Mouse (Mus musculus) fibroblast of lung, adult 2 months (primary cell): ENCODE measurements around the gene Olfr1079.
"Not testable (repeated sequence)": the region's sequence is repeated elsewhere in the genome, so short reads cannot be mapped to it uniquely, and the experiment has no call there.

Source experiments
- DNase-seq: peaks from one replicate; pipeline ENCODE4 v3.0.0-alpha.2; 2011; ENCODE audit warnings: low read depth

Gene Olfr1079

GRCm38 (mm10) chr2:86542380-86542779 is at the start of gene Olfr1079:
TSS of gene Olfr1079 (minus strand) at chr2:86542480.
- DNase-seq: no peak

- DNase-seq: not testable (repeated sequence)
Observed at GRCm38 (mm10) chr2:86558135-86558534, 15.9 kb upstream of the Olfr1079 start, which contains the start of gene Olfr1080. TSS of gene Olfr1080 (minus strand) at chr2:86558235.

GRCm38 (mm10) chr2:86530991-86531390 is 11.3 kb downstream of the Olfr1079 start:
- DNase-seq: no peak

- no peak for DNase-seq
Observed at GRCm38 (mm10) chr2:86508161-86508560, 34.1 kb downstream of the Olfr1079 start, which contains the start of gene Olfr1076. TSS of gene Olfr1076 (plus strand) at chr2:86508461.

- DNase-seq: no peak
Observed at GRCm38 (mm10) chr2:86487286-86487685, 55.0 kb downstream of the Olfr1079 start, which contains the start of gene Olfr228. TSS of gene Olfr228 (minus strand) at chr2:86487386.
